Mouse (Mus musculus): ENCODE data around the gene Synj2.

GRCm38 (mm10) chr17:5975099-5975977, 34.3 kb downstream of the Synj2 start:
- TF ChIP-seq CTCF (IDR thresholded peaks at IDR 0.05; ENCODE audit: low read depth, low read length): no peak
- TF ChIP-seq POLR2A (IDR thresholded peaks at IDR 0.05; ENCODE audit: insufficient read depth, low read length): no peak
- no peak for TF ChIP-seq EP300 (IDR thresholded peaks at IDR 0.05; ENCODE audit: insufficient read depth, low read depth, low read length)
